Mouse (Mus musculus) splenic B cell, adult 2 months (primary cell): ENCODE measurements around the gene Cars2.
A peak's percentile ranks its signal among the peaks of the same experiment; 100 is the strongest.
"Not testable (repeated sequence)": the region's sequence is repeated elsewhere in the genome, so short reads cannot be mapped to it uniquely, and the experiment has no call there.

Source experiments
- DNase-seq: peaks from one replicate; pipeline ENCODE4 v3.0.0-alpha.2; 2011; ENCODE audit warnings: low read depth, low spot score
- H3K27me3 ChIP-seq: 2 replicates; pipeline ENCODE4 v1.6.1; 2012; ENCODE audit warnings: mild to moderate bottlenecking, low read length, moderate library complexity, mixed read lengths; ENCODE audit not compliant: control insufficient read depth, poor library complexity, insufficient read depth, severe bottlenecking
- H3K36me3 ChIP-seq: 2 replicates; pipeline ENCODE4 v1.6.1; 2012; ENCODE audit warnings: mild to moderate bottlenecking, low read length, moderate library complexity, mixed read lengths; ENCODE audit not compliant: control insufficient read depth, poor library complexity, insufficient read depth, severe bottlenecking

Gene Cars2

GRCm38 (mm10) chr8:11508880-11509279 is 41.7 kb downstream of the Cars2 start:
- Histone ChIP-seq H3K36me3 (peaks cover 8% of the 10 kb centered on the region), H3K27me3 (no peaks in the 10 kb centered on the region)
- no peak for DNase-seq

GRCm38 (mm10) chr8:11506802-11507201 is 43.8 kb downstream of the Cars2 start:
- Histone ChIP-seq H3K36me3 (peaks cover 8% of the 10 kb centered on the region), H3K27me3 (no peaks in the 10 kb centered on the region)
- DNase-seq: peak; percentile 79

DNA sequence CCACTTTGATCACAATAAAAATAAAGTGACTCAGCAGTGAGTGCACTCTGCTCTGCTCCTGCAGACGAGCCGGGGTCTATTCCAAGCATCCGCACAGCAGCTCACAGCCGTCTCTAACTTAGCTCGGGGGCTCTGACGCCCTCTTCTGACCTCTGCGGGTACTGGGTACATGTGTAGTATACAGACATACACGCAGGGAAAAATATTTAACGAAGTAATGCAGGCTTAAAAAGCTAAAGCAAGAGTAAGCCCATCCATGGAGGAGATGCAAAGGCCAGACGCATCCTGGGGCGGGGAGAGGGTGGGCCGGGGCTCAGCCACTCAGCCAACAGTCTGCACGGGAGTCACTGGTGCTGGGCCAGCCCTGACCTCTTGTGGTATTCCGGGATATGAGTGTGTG is 44.5 kb downstream of the Cars2 start:
- Histone ChIP-seq H3K36me3 (peaks cover 6% of the 10 kb centered on the region), H3K27me3 (no peaks in the 10 kb centered on the region)
- no peak for DNase-seq

DNA sequence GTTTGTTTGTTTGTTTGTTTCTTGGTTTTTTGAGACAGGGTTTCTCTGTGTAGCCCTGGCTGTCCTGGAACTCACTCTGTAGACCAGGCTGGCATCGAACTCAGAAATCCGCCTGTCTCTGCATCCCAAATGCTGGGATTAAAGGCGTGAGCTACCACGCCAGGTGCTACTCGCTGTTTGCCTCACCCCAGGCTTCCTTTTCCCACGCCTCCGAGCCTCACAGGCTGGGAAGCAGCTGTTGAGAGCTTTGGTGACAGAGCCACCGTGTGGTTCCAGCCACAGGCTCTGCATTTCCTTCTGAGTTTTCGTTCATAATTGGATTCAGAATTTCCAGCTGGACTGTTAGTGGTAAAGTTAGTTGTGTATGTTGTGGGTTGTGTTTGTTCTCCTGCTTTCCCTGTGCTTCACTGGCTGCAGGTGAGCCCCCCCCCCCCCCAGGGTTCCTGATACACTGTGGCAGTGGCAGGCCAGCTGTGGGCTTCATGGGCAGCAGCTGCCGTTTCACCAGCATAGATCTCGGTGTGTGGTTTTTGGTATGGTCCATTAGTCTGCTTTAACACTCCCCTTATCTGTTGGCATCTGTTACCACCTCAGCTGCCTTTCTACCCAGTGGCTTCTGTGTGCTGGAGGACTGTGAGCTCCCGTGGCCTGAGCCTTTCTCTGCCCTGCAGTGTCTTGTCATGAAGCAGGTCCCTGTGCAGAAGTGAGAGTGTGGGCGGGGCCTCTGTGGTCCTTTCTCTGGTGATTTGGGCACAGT is 46.9 kb downstream of the Cars2 start:
- Histone ChIP-seq H3K36me3 (peaks cover 4% of the 10 kb centered on the region), H3K27me3 (no peaks in the 10 kb centered on the region)
- no peak for DNase-seq

DNA sequence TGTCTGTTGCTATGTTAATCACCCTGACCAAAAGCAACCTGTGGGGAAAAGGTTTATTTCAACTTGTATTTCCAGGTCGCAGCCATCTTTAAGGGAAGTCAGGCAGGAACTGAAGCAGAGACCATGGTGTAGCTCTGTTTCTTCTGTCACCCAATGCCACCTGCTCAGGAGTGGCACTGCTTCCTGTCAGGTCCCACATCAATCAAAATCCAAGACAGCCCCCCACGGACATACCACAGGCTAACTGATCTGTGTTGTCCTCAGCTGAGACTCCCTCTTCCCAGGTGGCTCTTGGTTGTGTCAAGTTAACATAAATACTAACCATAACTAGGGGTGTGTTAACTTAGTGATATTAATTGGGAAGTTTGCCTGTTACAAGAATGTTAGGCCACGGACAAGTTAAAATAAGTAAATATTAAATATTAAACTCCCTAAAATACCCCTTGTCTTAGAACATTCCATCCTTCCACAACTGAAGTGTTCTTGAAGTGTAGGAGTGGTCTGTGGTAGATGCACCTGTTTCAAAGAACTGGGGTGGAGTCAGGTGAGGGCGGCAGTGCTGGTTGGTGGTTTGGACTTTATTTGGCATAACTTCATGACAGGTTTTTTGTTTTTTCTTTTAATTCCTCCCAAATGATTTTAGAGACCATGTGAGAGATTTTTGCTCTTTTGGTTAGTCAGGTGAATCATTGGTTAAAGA is 51.6 kb downstream of the Cars2 start:
- no peak for DNase-seq
- Histone ChIP-seq H3K36me3 (no peaks in the 10 kb centered on the region; the same call in 1 of the 2 replicates), H3K27me3 (no peaks in the 10 kb centered on the region)

GRCm38 (mm10) chr8:11498281-11498680 is 52.3 kb downstream of the Cars2 start:
- Histone ChIP-seq H3K27me3 (no peaks in the 10 kb centered on the region), H3K36me3 (no peaks in the 10 kb centered on the region; the same call in 1 of the 2 replicates)
- no peak for DNase-seq

DNA sequence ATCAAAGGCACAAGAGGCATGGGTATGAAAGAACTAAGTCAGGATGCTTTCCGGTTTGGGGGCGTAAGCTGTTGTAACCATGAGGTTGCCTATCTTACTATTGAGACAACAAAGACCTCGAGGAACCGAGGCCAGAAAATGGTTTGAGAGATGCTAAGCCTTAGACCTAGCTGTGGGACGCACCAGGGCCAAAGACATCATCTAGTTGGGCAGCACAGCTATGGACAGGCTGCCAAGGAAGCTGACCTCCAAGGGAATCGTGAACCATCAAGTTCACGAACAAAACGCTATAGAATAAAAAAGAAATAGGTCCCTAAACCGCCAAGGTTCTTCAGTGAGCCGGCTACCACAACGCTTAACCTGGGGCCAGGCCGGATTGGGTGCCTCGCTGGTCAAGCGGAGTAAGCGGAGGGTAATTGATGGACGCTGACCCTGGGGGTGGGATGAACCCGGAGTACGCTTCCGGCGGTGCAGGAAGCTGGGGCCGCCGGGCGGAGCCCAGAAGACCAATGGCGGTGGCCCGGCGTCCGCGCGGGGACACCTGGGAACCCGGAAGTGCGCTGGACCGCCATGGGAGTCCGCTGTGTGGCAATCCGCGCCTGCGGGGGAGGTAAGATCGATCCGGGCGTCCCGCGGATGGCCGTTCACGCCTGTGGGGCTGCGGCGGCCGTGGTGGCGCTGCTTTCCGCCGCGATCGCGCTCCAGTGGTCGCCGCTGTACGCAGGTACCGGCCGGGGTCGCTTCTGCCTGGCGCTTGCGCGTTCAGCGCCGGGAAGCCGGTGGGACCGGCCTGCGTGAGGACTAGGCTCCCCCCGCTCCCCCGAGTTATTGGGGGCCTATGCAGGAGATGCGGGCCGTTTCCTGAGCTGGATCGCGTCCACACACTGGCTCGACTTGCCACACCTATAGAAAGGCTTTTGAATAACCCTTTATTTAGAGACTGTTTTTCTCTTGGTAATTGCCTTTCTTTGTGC is 53.3 kb downstream of the Cars2 start, which contains the start of gene Naxd:
Gene Naxd, plus strand, starts transcription at position 490 of the 974 bp plus-strand sequence.
- H3K27me3 ChIP-seq: no peaks in the 10 kb centered on the region
- DNase-seq: peak; percentile 90
- no peaks in the 10 kb centered on the region for H3K36me3 ChIP-seq

- DNase-seq, H3K36me3 ChIP-seq, H3K27me3 ChIP-seq: not testable (repeated sequence)
Observed at GRCm38 (mm10) chr8:11492340-11492739, 58.2 kb downstream of the Cars2 start.

DNA sequence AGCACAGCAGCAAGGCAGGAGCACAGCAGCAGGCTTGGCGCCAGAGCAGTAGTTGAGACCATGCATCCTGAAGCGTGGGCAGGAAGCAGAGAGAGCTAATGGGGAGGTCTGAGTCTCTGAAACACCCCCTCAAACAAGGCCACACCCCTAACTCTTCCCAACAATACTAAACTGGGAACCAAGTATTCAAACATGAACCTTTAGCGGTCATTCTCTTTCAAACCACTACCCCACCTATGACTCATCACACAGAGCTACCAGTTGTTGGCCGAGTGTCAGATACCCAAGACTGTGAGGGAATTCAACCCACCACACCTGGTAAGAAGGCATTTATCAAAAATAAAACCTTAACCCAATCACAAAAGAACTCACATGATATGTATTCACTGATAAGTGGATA is 63.4 kb downstream of the Cars2 start:
- Histone ChIP-seq H3K27me3 (no peaks in the 10 kb centered on the region), H3K36me3 (no peaks in the 10 kb centered on the region)
- DNase-seq: no peak

- peak; percentile 82 for DNase-seq
- Histone ChIP-seq H3K27me3 (no peaks in the 10 kb centered on the region), H3K36me3 (no peaks in the 10 kb centered on the region)
Observed at GRCm38 (mm10) chr8:11486142-11486541, 64.4 kb downstream of the Cars2 start.

DNA sequence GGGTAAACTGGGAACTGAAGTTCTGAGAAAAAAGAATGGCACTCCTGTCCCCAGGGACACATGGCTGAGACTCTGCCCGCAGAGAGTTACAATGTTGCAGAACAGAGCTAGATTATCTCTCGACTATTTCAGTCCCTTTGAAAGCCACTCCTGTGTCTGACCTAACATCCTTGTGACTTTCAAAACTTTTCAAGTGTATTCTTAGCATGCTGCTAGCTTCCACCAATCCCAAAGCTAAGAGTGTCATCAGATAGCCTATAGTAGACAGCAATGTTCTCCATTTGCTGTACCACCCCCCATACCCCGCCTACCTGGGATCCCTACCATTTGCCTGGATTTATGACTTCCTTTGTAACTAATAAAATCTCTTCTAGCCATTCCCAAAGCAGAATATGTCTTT is 68.0 kb downstream of the Cars2 start:
- H3K36me3 ChIP-seq: no peaks in the 10 kb centered on the region
- DNase-seq: no peak
- H3K27me3 ChIP-seq: no peaks in the 10 kb centered on the region

DNA sequence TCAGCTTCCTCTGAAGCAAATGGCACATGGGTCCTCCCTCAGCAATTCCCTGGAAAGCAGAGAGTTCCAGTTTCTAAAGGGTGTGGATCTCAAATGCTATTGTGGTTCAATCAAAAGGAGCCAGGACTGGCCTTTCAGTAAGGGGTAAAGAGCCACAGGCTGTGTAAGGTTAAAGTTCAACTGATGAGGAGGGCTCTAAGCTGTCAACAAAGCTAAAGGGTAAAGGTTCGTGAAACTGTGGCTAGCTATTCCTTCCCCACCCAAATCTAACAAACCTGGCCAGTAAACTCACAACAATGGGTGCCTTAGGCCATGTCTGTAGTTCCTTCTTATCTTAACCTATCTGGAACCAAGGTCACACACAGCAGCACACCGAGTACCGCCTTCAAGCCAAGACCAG is 68.7 kb downstream of the Cars2 start:
- H3K36me3 ChIP-seq: no peaks in the 10 kb centered on the region
- no peak for DNase-seq
- H3K27me3 ChIP-seq: no peaks in the 10 kb centered on the region

- Histone ChIP-seq H3K36me3 (no peaks in the 10 kb centered on the region), H3K27me3 (no peaks in the 10 kb centered on the region)
- no peak for DNase-seq
Observed at GRCm38 (mm10) chr8:11479591-11479990, 71.0 kb downstream of the Cars2 start.

GRCm38 (mm10) chr8:11478807-11479527 is 71.6 kb downstream of the Cars2 start:
- no peaks in the 10 kb centered on the region for H3K36me3 ChIP-seq
- H3K27me3 ChIP-seq: no peaks in the 10 kb centered on the region
- DNase-seq: no peak
